Mouse (Mus musculus) forebrain, embryonic 13.5 days (tissue): Measurements from ENCODE around the gene Tfeb. TPM values are rescaled to one million over a fixed set of nuclear protein-coding genes. Genes with fewer than 3 reads are reported as not detected.

ENCODE experiments used
- ATAC-seq: fragments of 200-750 bp; cut with Nextera tagmentation; 2 replicates; pipeline ENCODE4 v1.8.0; 2017
- H3K27ac ChIP-seq: fragments of 300-500 bp; sonication (generic); 2 replicates; pipeline ENCODE4 v1.5.1; 2015; ENCODE audit warnings: inconsistent platforms, mild to moderate bottlenecking, moderate library complexity
- H3K27me3 ChIP-seq: fragments of 300-500 bp; sonication (generic); 2 replicates; pipeline ENCODE4 v1.6.1; 2015; ENCODE audit warnings: mild to moderate bottlenecking, inconsistent platforms
- H3K36me3 ChIP-seq: fragments of 300-500 bp; sonication (generic); 2 replicates; pipeline ENCODE4 v1.6.1; 2015; ENCODE audit warnings: mild to moderate bottlenecking, inconsistent platforms; ENCODE audit not compliant: poor library complexity, severe bottlenecking
- H3K4me1 ChIP-seq: fragments of 300-500 bp; sonication (generic); 2 replicates; pipeline ENCODE4 v1.6.1; 2015; ENCODE audit warnings: inconsistent platforms
- H3K4me2 ChIP-seq: fragments of 300-500 bp; sonication (generic); 2 replicates; pipeline ENCODE4 v1.6.1; 2015; ENCODE audit warnings: inconsistent platforms, mild to moderate bottlenecking, moderate library complexity
- H3K4me3 ChIP-seq: fragments of 300-500 bp; sonication (generic); 2 replicates; pipeline ENCODE4 v1.5.1; 2015; ENCODE audit warnings: mild to moderate bottlenecking, inconsistent platforms
- H3K9ac ChIP-seq: fragments of 300-500 bp; sonication (generic); 2 replicates; pipeline ENCODE4 v1.6.1; 2015; ENCODE audit warnings: mild to moderate bottlenecking, inconsistent platforms
- H3K9me3 ChIP-seq: fragments of 300-500 bp; sonication (generic); replicated peaks from 2 replicates; pipeline ENCODE4 v1.6.1; 2016; ENCODE audit warnings: inconsistent platforms
- whole genome bisulfite sequencing: fragments of 180-500 bp; shearing (Covaris S2); methylation state at CpG from one replicate; pipeline ENCODE4 v1.1.7; 2015; 5-methylcytosine and 5-hydroxymethylcytosine counted together
- polyA plus RNA-seq: library from polyadenylated mRNA; unstranded; fragments of >200 nt; fragmentation: Nextera tagmentation; extraction: Ambion mirVana; gene quantifications from 2 replicates; pipeline ENCODE4 v1.2.1, GENCODE M21; 2015

Tfeb gene
- polyA plus RNA-seq, result 1.5 and 1.7 TPM in 2 replicates

DNA sequence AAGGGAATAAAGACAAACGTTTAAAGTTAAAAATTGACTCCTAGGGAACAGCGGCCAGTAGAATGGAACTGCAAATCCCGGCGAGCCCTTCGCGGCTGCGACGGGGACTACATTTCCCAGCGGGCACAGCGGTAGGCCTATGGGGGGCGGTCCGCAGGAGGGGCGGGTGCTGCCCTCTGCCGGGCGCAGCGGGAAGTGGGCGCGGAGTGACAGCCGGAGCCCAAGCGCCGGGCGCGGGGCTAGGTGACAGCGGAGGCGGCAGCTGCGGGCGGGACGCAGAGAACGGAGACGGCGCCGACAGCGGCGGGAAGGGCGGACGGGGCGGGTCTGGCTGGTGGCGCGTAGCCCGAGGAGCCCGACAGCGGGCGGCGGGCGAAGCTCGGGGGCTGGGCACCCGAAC, at the start of gene Tfeb:
Tfeb (plus strand) TSS at position 175 of the 400 bp plus-strand sequence.
- H3K4me3 ChIP-seq, result peak within 1 kb of the TSS; percentile 56
- peak within 1 kb of the TSS; percentile 66 for H3K9ac ChIP-seq
- ATAC-seq, result peak; percentile 88
- no peak within 1 kb of the TSS for H3K27ac ChIP-seq
- no peaks in the 10 kb centered on the region for H3K36me3 ChIP-seq
- peaks cover 34% of the 10 kb centered on the region for H3K27me3 ChIP-seq
- no peaks in the 10 kb centered on the region for H3K9me3 ChIP-seq
- peak within 1 kb of the TSS; percentile 91 for H3K4me2 ChIP-seq
- H3K4me1 ChIP-seq, result peaks cover 27% of the 10 kb centered on the region
- WGBS, result under 1% methylated on average over 35 of the region's 47 CpGs

DNA sequence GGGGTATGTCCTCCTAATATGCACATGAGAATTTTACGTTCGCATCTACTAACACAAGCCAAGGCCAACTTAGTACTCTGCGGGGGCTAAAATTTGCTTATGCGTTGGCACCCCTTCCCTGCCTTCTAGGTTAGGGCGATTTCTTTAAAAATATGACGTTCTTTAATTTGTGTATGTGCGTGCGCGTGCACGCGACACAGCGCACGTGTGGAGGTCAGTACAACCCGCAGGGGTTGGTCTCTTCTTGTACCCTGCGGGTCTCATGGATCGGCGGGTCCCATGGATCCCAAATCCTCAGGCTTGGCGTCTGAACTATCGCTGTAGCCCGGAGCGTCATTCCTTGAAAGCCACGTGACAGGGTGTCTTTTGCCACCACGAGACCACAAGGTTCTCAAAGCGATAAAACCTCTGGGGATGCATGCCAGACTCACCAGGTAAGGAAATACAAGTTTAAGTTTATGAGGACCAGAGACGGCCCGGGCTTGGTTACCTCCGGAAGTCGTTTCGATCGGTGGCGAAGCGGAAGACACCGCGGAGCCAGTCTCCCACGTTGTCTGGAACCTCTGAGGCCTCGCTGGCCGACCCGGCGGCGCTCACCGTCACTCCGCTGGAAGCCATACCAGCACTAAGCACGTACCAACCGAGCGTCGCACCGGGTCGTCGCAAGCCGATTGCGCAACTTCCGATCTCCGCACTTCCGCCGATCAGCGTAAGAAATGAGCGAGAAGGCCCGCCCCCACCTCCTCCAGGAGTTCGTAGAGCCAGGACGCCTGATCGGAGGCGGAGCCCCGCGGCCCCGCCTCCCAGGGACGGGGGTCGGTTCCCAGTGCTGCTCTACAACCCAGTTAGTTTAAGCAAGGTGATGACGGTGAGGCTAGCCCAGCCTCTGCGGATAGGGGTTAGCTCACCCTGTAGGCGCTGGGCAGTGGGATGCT, 49.2 kb upstream of the Tfeb start:
- peaks cover 27% of the 10 kb centered on the region for H3K4me1 ChIP-seq
- no peaks in the 10 kb centered on the region for H3K27me3 ChIP-seq
- peak overlapping the region; percentile 82 for H3K4me3 ChIP-seq
- H3K9ac ChIP-seq, result peak overlapping the region; percentile 84
- peak overlapping the region; percentile 94 for H3K4me2 ChIP-seq
- no peaks in the 10 kb centered on the region for H3K9me3 ChIP-seq
- ATAC-seq, result peak; percentile 92
- peaks cover 34% of the 10 kb centered on the region for H3K36me3 ChIP-seq
- WGBS, result 1% methylated on average over 70 of the region's 70 CpGs
- peak overlapping the region; percentile 72 for H3K27ac ChIP-seq

DNA sequence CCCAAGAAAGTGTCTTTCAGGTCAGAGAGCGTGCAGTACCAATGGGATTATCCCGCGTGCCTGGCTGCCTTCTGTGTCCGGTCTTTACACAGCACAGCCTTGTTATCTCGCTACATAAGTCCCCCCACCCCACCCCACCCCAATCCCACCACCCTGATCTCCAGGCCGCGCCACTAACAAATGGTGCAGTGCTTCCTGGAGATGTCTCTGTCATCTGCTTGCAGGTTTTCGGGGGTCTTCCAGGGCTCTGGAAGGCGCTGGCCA, 48.6 kb upstream of the Tfeb start, which contains the start of gene Tomm6:
Tomm6 (minus strand) TSS at position 43 of the 264 bp plus-strand sequence.
- peaks cover 28% of the 10 kb centered on the region for H3K36me3 ChIP-seq
- no peaks in the 10 kb centered on the region for H3K9me3 ChIP-seq
- H3K27me3 ChIP-seq, result peaks cover 5% of the 10 kb centered on the region
- no peak for ATAC-seq
- peaks cover 27% of the 10 kb centered on the region for H3K4me1 ChIP-seq
- H3K9ac ChIP-seq, result peak within 1 kb of the TSS; percentile 84
- peak within 1 kb of the TSS; percentile 94 for H3K4me2 ChIP-seq
- H3K4me3 ChIP-seq, result peak within 1 kb of the TSS; percentile 82
- H3K27ac ChIP-seq, result peak within 1 kb of the TSS; percentile 72
- 0% methylated on average over 9 of the region's 9 CpGs for WGBS

DNA sequence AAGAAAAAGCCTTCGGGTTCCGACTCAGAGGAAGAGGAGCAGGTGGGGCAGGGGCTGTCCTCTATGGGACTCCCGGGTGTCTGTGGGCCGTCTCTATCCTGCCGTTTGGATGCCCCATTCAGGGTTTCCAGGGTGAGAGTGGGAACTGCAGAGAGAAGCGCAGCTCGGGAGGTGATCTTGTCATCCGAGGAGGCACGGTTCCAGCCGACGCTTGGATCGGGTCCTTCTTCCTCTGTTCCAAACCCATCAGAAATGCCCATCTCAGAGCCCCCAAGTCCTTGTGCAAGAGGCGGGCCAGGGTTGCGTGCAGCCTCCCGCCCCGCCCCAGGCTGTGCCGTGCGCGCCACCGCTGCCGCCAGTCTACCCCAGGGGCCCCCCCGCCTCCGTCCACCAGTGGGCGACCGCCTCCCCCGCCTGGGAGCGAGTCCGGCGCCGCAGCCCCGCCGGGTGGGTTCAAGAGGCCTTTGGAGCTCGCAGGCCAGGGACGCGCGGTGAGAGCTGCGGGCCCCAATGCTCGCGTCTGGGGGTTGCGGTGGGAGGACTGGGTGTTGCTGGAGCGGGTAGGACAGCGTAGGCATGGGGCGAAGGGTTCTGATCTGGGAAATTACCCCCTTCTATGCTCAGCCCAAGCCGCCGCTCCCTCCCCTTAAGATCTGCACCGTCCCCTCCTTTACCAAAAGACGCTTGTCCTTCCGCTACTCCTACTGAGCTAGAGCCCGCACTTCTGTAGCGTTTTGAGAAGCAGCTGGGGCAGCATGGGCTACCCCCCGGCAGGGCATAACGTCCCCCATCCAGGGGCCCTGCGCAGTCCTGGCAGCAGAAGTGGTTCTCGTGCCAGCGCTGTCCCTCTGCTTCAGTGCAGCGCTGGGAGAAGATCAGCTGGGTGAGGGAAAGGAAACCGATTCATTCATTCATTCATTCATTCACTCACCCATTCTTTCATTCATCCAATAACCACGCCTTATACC, 47.9 kb upstream of the Tfeb start, which contains the start of gene Frs3:
Frs3 (plus strand) TSS at position 423 of the 968 bp plus-strand sequence.
- peak; percentile 72 for ATAC-seq
- H3K9me3 ChIP-seq, result no peaks in the 10 kb centered on the region
- under 1% methylated on average over 58 of the region's 58 CpGs for WGBS

DNA sequence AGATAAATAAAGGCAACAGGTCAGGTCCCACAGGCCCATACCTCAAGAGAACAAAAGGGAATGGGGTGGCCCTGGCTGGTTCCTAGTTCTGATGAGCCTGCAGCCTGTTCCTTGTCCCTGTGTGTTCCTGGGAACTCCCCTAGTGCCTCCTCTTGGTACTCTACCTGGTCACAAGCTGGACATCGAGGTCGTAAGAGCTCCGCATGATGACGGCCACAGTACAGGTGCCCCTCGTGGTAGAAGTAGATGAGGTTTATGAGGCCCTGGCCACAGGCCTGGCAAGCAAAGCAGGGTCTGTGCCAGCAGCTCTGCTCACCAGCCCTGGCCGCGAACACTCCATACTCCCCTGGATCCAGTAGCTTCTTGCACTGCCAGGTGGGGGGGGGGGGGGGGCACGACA, 46.9 kb upstream of the Tfeb start:
- Histone ChIP-seq H3K4me1 (peaks cover 35% of the 10 kb centered on the region), H3K9ac (peak overlapping the region; percentile 84; the same call in 1 of the 2 replicates), H3K9me3 (no peaks in the 10 kb centered on the region), H3K4me3 (peak overlapping the region; percentile 82; the same call in 1 of the 2 replicates), H3K4me2 (peak overlapping the region; percentile 94), H3K36me3 (peaks cover 12% of the 10 kb centered on the region; the same call in 1 of the 2 replicates), H3K27me3 (peaks cover 14% of the 10 kb centered on the region), H3K27ac (no peak overlapping the region)
- 79% methylated on average over 8 of the region's 8 CpGs for WGBS
- no peak for ATAC-seq

More for the DNA sequence above, 47.9 kb upstream of the Tfeb start, which contains the start of gene Frs3:
- Histone ChIP-seq H3K27me3 (peaks cover 11% of the 10 kb centered on the region), H3K27ac (peak within 1 kb of the TSS; percentile 72), H3K36me3 (peaks cover 22% of the 10 kb centered on the region), H3K4me1 (peaks cover 30% of the 10 kb centered on the region), H3K9ac (peak within 1 kb of the TSS; percentile 84), H3K4me3 (peak within 1 kb of the TSS; percentile 82), H3K4me2 (peak within 1 kb of the TSS; percentile 94)

DNA sequence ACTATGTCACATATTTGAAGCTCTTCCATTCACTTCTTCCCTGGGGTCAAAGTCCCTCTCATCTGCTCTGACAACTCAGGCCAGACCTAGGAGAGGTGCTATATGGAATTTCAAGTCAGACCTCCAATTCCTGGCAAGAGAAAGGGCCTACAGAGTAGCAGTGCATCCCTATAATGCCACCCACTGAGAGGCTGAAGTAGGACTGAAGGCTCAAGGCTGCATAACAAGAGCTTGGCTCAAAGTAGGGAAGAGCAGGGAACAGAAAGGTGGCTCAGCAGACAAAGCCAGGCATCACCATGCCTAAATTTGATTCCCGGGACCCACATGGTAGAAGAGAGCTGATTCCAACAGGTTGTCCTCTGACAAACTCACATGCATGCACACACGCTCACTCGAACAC, 45.2 kb upstream of the Tfeb start:
- WGBS, result 91% methylated on average over 3 of the region's 3 CpGs
- Histone ChIP-seq H3K27ac (no peak overlapping the region), H3K9me3 (no peaks in the 10 kb centered on the region), H3K4me2 (no peak overlapping the region), H3K4me3 (no peak overlapping the region), H3K27me3 (peaks cover 14% of the 10 kb centered on the region), H3K4me1 (peaks cover 32% of the 10 kb centered on the region), H3K9ac (no peak overlapping the region), H3K36me3 (no peaks in the 10 kb centered on the region)
- ATAC-seq, result no peak

DNA sequence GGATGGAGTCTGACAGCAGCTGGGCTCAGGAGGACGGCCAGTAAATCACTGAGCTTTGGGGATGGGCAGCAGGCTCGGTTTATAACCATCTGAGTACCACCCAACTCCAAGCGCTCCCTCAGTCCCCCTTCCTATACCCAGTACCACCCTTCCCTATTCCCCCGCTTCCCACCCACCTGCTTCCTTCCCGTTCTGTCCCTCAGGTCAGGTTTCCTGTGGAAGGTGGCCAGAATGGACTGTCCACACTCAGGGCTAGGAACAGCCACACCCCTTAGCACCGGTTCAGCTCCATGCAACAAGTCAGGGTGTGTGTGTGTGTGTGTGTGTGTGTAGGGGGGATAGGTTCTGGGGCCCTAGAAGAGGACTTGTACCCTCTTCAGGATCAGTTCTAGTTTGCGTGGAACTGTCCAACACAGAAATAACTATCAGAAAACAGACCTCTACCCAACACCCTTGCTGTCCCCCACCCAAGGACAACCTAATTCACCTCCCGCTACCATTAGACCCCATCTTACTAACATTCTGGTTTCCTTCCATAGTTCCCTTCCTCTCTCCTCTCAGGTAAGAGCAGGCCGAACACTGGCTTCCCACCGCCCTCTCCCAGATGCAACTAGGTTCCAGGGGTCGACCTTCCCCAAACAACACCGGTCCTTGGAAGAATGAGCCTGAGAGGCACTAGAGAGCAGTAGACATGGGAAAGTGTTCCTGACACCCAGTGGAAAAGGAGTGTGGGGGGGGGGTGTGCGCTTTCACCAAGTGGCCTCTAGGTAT, 43.0 kb upstream of the Tfeb start:
- H3K4me2 ChIP-seq, result peak overlapping the region; percentile 76
- no peaks in the 10 kb centered on the region for H3K9me3 ChIP-seq
- H3K4me3 ChIP-seq, result peak overlapping the region; percentile 76
- H3K36me3 ChIP-seq, result 0 out of 2 replicates have a peak, but pooled peaks cover under 1% of the 10 kb centered on the region
- peaks cover 24% of the 10 kb centered on the region for H3K4me1 ChIP-seq
- no peak for ATAC-seq
- peak overlapping the region; percentile 58 for H3K9ac ChIP-seq
- peaks cover 14% of the 10 kb centered on the region for H3K27me3 ChIP-seq
- H3K27ac ChIP-seq, result no peak overlapping the region
- WGBS, result 33% methylated on average over 13 of the region's 13 CpGs

DNA sequence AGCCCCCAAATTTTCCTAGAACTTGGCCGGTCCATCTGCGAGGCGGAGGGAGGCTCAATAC, 42.6 kb upstream of the Tfeb start, which contains the start of gene Gm21981:
Gm21981 (minus strand) TSS at position 14 of the 61 bp plus-strand sequence.
- H3K4me1 ChIP-seq, result peaks cover 21% of the 10 kb centered on the region
- peak within 1 kb of the TSS; percentile 76 for H3K4me2 ChIP-seq
- H3K4me3 ChIP-seq, result peak within 1 kb of the TSS; percentile 76
- no peaks in the 10 kb centered on the region for H3K9me3 ChIP-seq
- no peak for ATAC-seq
- peak within 1 kb of the TSS; percentile 40; the same call in 1 of the 2 replicates for H3K27ac ChIP-seq
- WGBS, result 4% methylated on average over 3 of the region's 3 CpGs
- peaks cover 14% of the 10 kb centered on the region for H3K27me3 ChIP-seq
- H3K9ac ChIP-seq, result peak within 1 kb of the TSS; percentile 85
- 0 out of 2 replicates have a peak, but pooled peaks cover 4% of the 10 kb centered on the region for H3K36me3 ChIP-seq

DNA sequence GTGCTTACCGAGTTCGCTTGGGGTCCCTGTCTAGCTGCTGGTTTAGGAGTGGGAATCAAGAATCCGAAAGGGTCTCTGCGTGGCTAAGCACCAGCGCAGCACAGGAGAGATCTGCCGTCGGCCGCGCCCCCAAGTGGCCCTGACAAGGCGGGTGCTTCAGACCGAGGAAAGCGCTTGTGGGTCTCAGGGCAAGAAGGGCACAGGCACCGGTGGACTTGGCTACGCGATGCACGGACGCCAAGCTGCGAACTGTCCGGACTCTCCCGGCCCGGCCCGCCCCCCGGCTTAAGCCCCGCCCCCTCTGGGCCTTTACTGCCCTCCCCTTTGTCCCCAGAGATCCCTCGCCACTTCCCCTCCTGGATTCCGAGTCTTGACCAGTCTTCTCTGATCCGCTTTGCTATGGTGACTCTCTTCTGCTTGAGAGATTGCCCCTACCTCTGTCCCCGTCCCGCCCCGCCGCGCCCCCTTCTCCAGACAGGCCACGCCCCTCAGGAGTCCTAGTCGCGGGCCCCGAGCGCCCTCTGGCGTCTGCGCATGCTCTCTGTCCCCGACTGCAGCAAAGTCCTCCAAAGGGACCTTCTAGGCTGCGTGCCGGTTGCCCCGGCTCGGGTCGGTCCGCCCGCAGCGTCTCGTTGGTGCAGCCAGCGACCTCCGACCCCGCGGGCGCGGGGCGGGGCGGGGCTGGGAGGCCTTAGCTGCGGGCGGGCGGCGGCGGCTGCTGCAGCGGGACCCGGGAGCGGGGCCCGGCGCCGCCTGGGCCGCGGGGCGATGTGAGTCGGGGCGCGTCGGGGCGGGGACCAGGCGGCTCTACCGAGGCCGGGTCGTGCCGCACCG, 42.1 kb upstream of the Tfeb start, which contains the start of gene Prickle4:
Prickle4 (minus strand) TSS at position 234 of the 834 bp plus-strand sequence.
- Histone ChIP-seq H3K27ac (peak within 1 kb of the TSS; percentile 40; the same call in 1 of the 2 replicates), H3K4me3 (peak within 1 kb of the TSS; percentile 76), H3K9me3 (no peaks in the 10 kb centered on the region), H3K9ac (peak within 1 kb of the TSS; percentile 85), H3K36me3 (peaks cover 8% of the 10 kb centered on the region; the same call in 1 of the 2 replicates), H3K4me2 (peak within 1 kb of the TSS; percentile 76), H3K27me3 (peaks cover 14% of the 10 kb centered on the region), H3K4me1 (peaks cover 16% of the 10 kb centered on the region)
- under 1% methylated on average over 78 of the region's 82 CpGs for WGBS
- peak; percentile 96 for ATAC-seq

DNA sequence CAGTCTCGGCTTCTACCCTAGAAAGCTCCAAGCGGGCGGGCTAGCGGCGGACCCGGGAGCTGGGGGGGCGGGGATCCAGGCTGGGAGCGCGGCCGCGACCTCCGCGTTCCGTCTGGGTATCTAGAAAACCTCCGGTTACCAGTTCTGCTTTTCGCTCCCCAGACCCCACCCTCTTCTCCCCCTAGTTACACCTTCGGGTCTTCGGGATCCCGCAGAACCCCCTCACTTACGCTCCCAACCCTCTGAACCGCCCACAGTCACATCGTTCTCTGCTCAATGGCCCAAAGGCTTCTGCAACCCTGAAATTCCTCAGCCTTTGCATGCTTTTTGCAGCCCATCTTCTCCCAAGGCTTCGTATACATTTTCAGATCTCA, 41.5 kb upstream of the Tfeb start:
- WGBS, result under 1% methylated on average over 13 of the region's 23 CpGs
- peaks cover 14% of the 10 kb centered on the region for H3K27me3 ChIP-seq
- H3K9me3 ChIP-seq, result no peaks in the 10 kb centered on the region
- peak overlapping the region; percentile 85 for H3K9ac ChIP-seq
- no peak; the same call in 1 of the 2 replicates for ATAC-seq
- H3K27ac ChIP-seq, result peak overlapping the region; percentile 40; the same call in 1 of the 2 replicates
- H3K4me1 ChIP-seq, result peaks cover 13% of the 10 kb centered on the region
- H3K4me2 ChIP-seq, result peak overlapping the region; percentile 76
- peak overlapping the region; percentile 76 for H3K4me3 ChIP-seq
- peaks cover 14% of the 10 kb centered on the region; the same call in 1 of the 2 replicates for H3K36me3 ChIP-seq
